Mouse (Mus musculus) T-helper 17 cell (primary cell): ENCODE data around the gene Pcca.

ENCODE experiments used
- in situ Hi-C, 2 experiments: fragments of 300-600 bp; cut with MboI, MseI; formaldehyde crosslinking; loops; 1 replicate in 1 of 2; 2 replicates in 1 of 2; pipeline ENCODE4 v1.15.1; 2025; ENCODE audit warnings: high pct_unique_total_duplicates in 2 of 2

Gene Pcca

GRCm38 (mm10) chr14:122882201-122882639, 348.1 kb downstream of the Pcca start:
- in situ Hi-C loops, result loop anchor here in 1 of 2 experiments (10.0 kb wide), 1 partner anchor 237 kb away; no protein-coding TSS in a partner anchor

GRCm38 (mm10) chr14:122882795-122883409, 348.8 kb downstream of the Pcca start:
- in situ Hi-C loops, result loop anchor here in 1 of 2 experiments (10.0 kb wide), 1 partner anchor 238 kb away; no protein-coding TSS in a partner anchor

- in situ Hi-C loops, result loop anchor here in 1 of 2 experiments (10.0 kb wide), 1 partner anchor 239 kb away; no protein-coding TSS in a partner anchor
These were observed 349.3 kb downstream of the Pcca start for GRCm38 (mm10) chr14:122883410-122883806.

GRCm38 (mm10) chr14:122883821-122884584, 349.9 kb downstream of the Pcca start:
- in situ Hi-C loops, result loop anchor here in 1 of 2 experiments (10.0 kb wide), 1 partner anchor 239 kb away; no protein-coding TSS in a partner anchor

GRCm38 (mm10) chr14:122885893-122886292, 351.8 kb downstream of the Pcca start:
- in situ Hi-C loops, result loop anchor here in 1 of 2 experiments (10.0 kb wide), 1 partner anchor 241 kb away; no protein-coding TSS in a partner anchor

GRCm38 (mm10) chr14:122887278-122887677, 353.2 kb downstream of the Pcca start:
- in situ Hi-C loops, result loop anchor here in 1 of 2 experiments (10.0 kb wide), 1 partner anchor 242 kb away; no protein-coding TSS in a partner anchor

- in situ Hi-C loops, result loop anchor here in 1 of 2 experiments (10.0 kb wide), 1 partner anchor 243 kb away; no protein-coding TSS in a partner anchor
These were observed 353.8 kb downstream of the Pcca start for GRCm38 (mm10) chr14:122887702-122888479.

GRCm38 (mm10) chr14:122888480-122888872, 354.4 kb downstream of the Pcca start:
- in situ Hi-C loops, result loop anchor here in 1 of 2 experiments (10.0 kb wide), 1 partner anchor 244 kb away; no protein-coding TSS in a partner anchor

GRCm38 (mm10) chr14:122891470-122891968, 357.4 kb downstream of the Pcca start:
- in situ Hi-C loops, result no loop called here

GRCm38 (mm10) chr14:122896106-122896505, 362.0 kb downstream of the Pcca start:
- in situ Hi-C loops, result no loop called here

GRCm38 (mm10) chr14:122898550-122898949, 364.4 kb downstream of the Pcca start:
- in situ Hi-C loops, result no loop called here

GRCm38 (mm10) chr14:122900679-122901078, 366.6 kb downstream of the Pcca start:
- in situ Hi-C loops, result no loop called here

- in situ Hi-C loops, result no loop called here
These were observed 367.1 kb downstream of the Pcca start for GRCm38 (mm10) chr14:122901177-122901576.

- in situ Hi-C loops, result no loop called here
These were observed 367.6 kb downstream of the Pcca start for GRCm38 (mm10) chr14:122901715-122902114.

GRCm38 (mm10) chr14:122902136-122902535, 368.0 kb downstream of the Pcca start:
- in situ Hi-C loops, result no loop called here

- in situ Hi-C loops, result no loop called here
These were observed 368.8 kb downstream of the Pcca start for GRCm38 (mm10) chr14:122902884-122903283.

GRCm38 (mm10) chr14:122903923-122904351, 369.8 kb downstream of the Pcca start:
- in situ Hi-C loops, result no loop called here

GRCm38 (mm10) chr14:122905007-122905406, 370.9 kb downstream of the Pcca start:
- in situ Hi-C loops, result no loop called here

GRCm38 (mm10) chr14:122908075-122908474, 374.0 kb downstream of the Pcca start:
- in situ Hi-C loops, result no loop called here

- in situ Hi-C loops, result no loop called here
These were observed 375.4 kb downstream of the Pcca start for GRCm38 (mm10) chr14:122909368-122910091.
